Mouse (Mus musculus): ENCODE measurements around the gene Cuedc1. TPM values are rescaled to one million over a fixed set of nuclear protein-coding genes. Genes with fewer than 3 reads are reported as not detected.

The Cuedc1 gene
- polyA plus RNA-seq, 1 experiment from 2014 or later, result 40.5 TPM

DNA sequence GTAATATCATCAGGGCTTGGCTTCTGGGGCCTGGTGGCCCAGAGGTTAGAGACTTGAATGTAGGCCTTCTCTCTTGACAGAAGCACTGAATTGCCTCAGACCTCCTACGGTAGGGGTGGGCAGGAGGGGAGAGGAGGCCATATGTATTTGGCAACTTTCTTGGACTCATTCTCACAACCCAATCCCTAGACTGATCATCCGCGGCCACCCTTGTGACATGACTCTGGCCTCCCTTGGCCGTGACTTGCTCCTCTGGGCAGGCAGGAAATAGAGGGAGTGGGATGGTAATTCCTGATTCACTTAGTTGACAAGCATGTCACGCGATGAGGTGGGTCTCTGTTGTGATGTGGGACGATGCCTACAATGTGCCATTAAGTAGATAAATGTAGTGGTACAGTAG, 68.6 kb downstream of the Cuedc1 start:
- no peak overlapping the region for H3K27ac ChIP-seq (replicated peaks)
- H3K4me2 ChIP-seq (replicated peaks), result no peak overlapping the region
- 0 out of 2 replicates have a peak, but pooled peaks cover 4% of the 10 kb centered on the region for H3K36me3 ChIP-seq
- H3K9ac ChIP-seq (replicated peaks), result no peak overlapping the region
- 92% methylated on average over 7 of the region's 7 CpGs for WGBS
- H3K4me1 ChIP-seq, result peaks cover 54% of the 10 kb centered on the region
- ATAC-seq (ENCODE audit: low FRiP score, low read depth), result no peak
- peaks cover 47% of the 10 kb centered on the region for H3K27me3 ChIP-seq
- H3K9me3 ChIP-seq, result no peaks in the 10 kb centered on the region
- no peak overlapping the region for H3K4me3 ChIP-seq

GRCm38 (mm10) chr11:88168611-88169010, 70.8 kb downstream of the Cuedc1 start:
- Histone ChIP-seq H3K36me3 (0 out of 2 replicates have a peak, but pooled peaks cover 4% of the 10 kb centered on the region), H3K4me1 (peaks cover 63% of the 10 kb centered on the region), H3K9ac (replicated peaks) (no peak overlapping the region), H3K27me3 (peaks cover 49% of the 10 kb centered on the region), H3K9me3 (no peaks in the 10 kb centered on the region), H3K4me2 (replicated peaks) (no peak overlapping the region), H3K4me3 (no peak overlapping the region), H3K27ac (replicated peaks) (no peak overlapping the region)
- 32% methylated on average over 3 of the region's 3 CpGs for WGBS
- ATAC-seq (ENCODE audit: low FRiP score, low read depth), result no peak

GRCm38 (mm10) chr11:88169531-88170040, 71.7 kb downstream of the Cuedc1 start:
- Histone ChIP-seq H3K36me3 (0 out of 2 replicates have a peak, but pooled peaks cover 4% of the 10 kb centered on the region), H3K9me3 (no peaks in the 10 kb centered on the region), H3K4me1 (peaks cover 63% of the 10 kb centered on the region), H3K27ac (replicated peaks) (no peak overlapping the region), H3K4me2 (replicated peaks) (0 out of 2 replicates have a peak overlapping the region, but pooled peaks have one; percentile 1), H3K9ac (replicated peaks) (peak overlapping the region; percentile 34; the same call in 1 of the 2 replicates), H3K4me3 (peak overlapping the region; percentile 10; the same call in 1 of the 2 replicates), H3K27me3 (peaks cover 46% of the 10 kb centered on the region)
- WGBS, result 18% methylated on average over 32 of the region's 32 CpGs
- no peak for ATAC-seq (ENCODE audit: low FRiP score, low read depth)

DNA sequence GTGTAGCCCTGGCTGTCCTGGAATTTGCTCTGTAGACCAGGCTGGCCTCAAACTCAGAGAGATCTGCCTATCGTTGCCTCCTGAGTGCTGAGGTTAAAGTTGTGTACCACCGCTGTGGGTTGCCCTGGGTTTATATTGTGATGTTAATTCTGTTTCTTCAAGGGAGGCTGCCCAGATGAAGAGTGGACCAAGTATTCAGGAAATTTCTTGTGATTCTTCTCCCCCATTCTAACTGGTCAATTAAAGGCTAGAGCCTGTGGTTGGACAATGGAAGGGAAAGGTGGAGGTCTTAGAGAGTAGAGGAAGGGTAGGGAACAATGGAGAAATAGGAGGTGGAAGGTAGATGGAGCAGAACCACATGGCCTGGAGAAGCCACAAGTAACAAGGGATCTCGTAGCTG, 72.7 kb downstream of the Cuedc1 start:
- H3K9me3 ChIP-seq, result no peaks in the 10 kb centered on the region
- no peak overlapping the region for H3K4me3 ChIP-seq
- H3K9ac ChIP-seq (replicated peaks), result no peak overlapping the region
- H3K27me3 ChIP-seq, result peaks cover 40% of the 10 kb centered on the region
- H3K4me1 ChIP-seq, result peaks cover 55% of the 10 kb centered on the region
- no peak overlapping the region for H3K4me2 ChIP-seq (replicated peaks)
- H3K27ac ChIP-seq (replicated peaks), result no peak overlapping the region
- 42% methylated on average over 3 of the region's 3 CpGs for WGBS
- ATAC-seq (ENCODE audit: low FRiP score, low read depth), result no peak
- 0 out of 2 replicates have a peak, but pooled peaks cover 4% of the 10 kb centered on the region for H3K36me3 ChIP-seq

GRCm38 (mm10) chr11:88171876-88172442, 74.1 kb downstream of the Cuedc1 start:
- WGBS, result 71% methylated on average over 15 of the region's 15 CpGs
- Histone ChIP-seq H3K36me3 (0 out of 2 replicates have a peak, but pooled peaks cover 4% of the 10 kb centered on the region), H3K4me3 (no peak overlapping the region), H3K4me2 (replicated peaks) (no peak overlapping the region), H3K9ac (replicated peaks) (no peak overlapping the region), H3K4me1 (peaks cover 46% of the 10 kb centered on the region), H3K27me3 (peaks cover 40% of the 10 kb centered on the region), H3K27ac (replicated peaks) (no peak overlapping the region; the same call in 1 of the 2 replicates), H3K9me3 (no peaks in the 10 kb centered on the region)
- no peak for ATAC-seq (ENCODE audit: low FRiP score, low read depth)

DNA sequence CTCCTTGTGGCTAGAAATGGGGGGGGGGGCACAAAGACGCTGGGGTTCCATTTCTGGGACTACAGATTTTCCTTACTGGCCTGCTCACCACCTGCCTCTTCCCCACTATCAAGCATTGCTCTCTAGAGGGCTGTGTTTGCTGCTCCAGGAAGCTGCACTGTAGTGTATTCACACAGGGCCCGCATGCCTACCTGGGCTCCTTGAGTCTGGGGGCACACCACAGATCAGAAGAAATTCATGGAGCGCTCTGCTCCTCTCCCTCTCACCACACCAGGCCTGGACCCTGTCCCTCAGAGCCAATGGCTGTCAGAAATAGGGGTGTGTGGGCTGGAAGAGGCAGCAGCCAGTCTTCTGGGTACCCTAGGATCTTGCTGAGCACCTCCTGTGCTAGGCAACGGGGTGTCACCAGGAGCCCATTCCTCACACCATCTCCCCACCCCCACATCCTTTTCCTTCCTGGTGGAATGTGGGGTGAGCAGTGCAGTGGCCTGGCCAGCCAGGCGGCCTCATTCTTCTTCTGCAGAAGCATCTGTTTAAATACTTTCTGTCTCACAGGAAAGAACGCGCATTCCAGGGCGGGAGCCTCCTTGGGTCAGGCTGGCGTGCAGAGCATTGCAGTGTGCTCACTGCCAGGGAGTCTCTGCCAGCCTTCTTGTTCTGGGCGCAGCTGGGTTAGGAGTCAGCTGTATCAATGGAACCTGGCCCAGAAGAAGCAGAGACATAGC, 74.9 kb downstream of the Cuedc1 start:
- Histone ChIP-seq H3K4me3 (no peak overlapping the region), H3K27ac (replicated peaks) (peak overlapping the region; percentile 43), H3K36me3 (0 out of 2 replicates have a peak, but pooled peaks cover 4% of the 10 kb centered on the region), H3K9me3 (no peaks in the 10 kb centered on the region), H3K9ac (replicated peaks) (peak overlapping the region; percentile 2; the same call in 1 of the 2 replicates), H3K27me3 (peaks cover 40% of the 10 kb centered on the region), H3K4me2 (replicated peaks) (no peak overlapping the region), H3K4me1 (peaks cover 46% of the 10 kb centered on the region)
- 26% methylated on average over 10 of the region's 10 CpGs for WGBS
- no peak for ATAC-seq (ENCODE audit: low FRiP score, low read depth)

- Histone ChIP-seq H3K27ac (replicated peaks) (peak overlapping the region; percentile 35; the same call in 1 of the 2 replicates), H3K4me1 (peaks cover 40% of the 10 kb centered on the region), H3K36me3 (0 out of 2 replicates have a peak, but pooled peaks cover 7% of the 10 kb centered on the region), H3K27me3 (peaks cover 38% of the 10 kb centered on the region), H3K4me3 (no peak overlapping the region), H3K4me2 (replicated peaks) (no peak overlapping the region), H3K9me3 (no peaks in the 10 kb centered on the region), H3K9ac (replicated peaks) (no peak overlapping the region)
- no peak for ATAC-seq (ENCODE audit: low FRiP score, low read depth)
- 24% methylated on average over 9 of the region's 9 CpGs for WGBS
These were observed 75.6 kb downstream of the Cuedc1 start for GRCm38 (mm10) chr11:88173386-88174025.

DNA sequence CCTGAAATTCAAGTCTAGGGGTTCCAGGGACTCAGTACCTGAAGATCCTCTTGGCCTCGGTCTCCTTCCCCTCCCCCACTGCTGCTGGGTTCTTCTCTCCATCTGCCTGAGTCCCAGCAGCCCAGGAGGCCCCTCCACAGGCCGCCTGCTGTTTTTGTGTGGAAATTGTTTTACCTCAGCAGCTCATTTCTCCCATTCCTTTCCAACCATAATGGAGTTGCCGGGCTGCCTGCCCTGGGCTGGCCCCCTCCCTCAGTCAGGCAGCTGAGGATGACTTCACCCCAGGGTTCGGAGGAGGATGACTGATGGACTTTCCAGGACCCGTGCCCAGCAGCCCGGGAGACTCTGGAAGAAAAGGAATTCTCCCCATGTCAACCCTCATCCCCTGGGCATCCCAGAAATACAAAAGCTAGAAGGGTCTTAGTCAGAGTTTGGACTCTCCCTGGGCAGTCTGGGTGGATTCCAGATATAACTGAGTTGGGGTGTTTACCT, 82.7 kb downstream of the Cuedc1 start:
- Histone ChIP-seq H3K27ac (replicated peaks) (peak overlapping the region; percentile 60), H3K9ac (replicated peaks) (peak overlapping the region; percentile 29; the same call in 1 of the 2 replicates), H3K9me3 (no peaks in the 10 kb centered on the region), H3K36me3 (peaks cover 36% of the 10 kb centered on the region), H3K4me3 (no peak overlapping the region), H3K4me1 (peaks cover 26% of the 10 kb centered on the region), H3K4me2 (replicated peaks) (peak overlapping the region; percentile 10; the same call in 1 of the 2 replicates), H3K27me3 (peaks cover 12% of the 10 kb centered on the region)
- WGBS, result 13% methylated on average over 6 of the region's 6 CpGs
- peak; percentile 52; the same call in 1 of the 2 replicates for ATAC-seq (ENCODE audit: low FRiP score, low read depth)

GRCm38 (mm10) chr11:88180959-88181619, 83.2 kb downstream of the Cuedc1 start:
- Histone ChIP-seq H3K27ac (replicated peaks) (peak overlapping the region; percentile 60), H3K4me3 (no peak overlapping the region), H3K4me1 (peaks cover 29% of the 10 kb centered on the region), H3K27me3 (peaks cover 12% of the 10 kb centered on the region), H3K9ac (replicated peaks) (peak overlapping the region; percentile 29; the same call in 1 of the 2 replicates), H3K36me3 (peaks cover 36% of the 10 kb centered on the region), H3K9me3 (no peaks in the 10 kb centered on the region), H3K4me2 (replicated peaks) (peak overlapping the region; percentile 10; the same call in 1 of the 2 replicates)
- 12% methylated on average over 16 of the region's 16 CpGs for WGBS
- ATAC-seq (ENCODE audit: low FRiP score, low read depth), result peak; percentile 61

DNA sequence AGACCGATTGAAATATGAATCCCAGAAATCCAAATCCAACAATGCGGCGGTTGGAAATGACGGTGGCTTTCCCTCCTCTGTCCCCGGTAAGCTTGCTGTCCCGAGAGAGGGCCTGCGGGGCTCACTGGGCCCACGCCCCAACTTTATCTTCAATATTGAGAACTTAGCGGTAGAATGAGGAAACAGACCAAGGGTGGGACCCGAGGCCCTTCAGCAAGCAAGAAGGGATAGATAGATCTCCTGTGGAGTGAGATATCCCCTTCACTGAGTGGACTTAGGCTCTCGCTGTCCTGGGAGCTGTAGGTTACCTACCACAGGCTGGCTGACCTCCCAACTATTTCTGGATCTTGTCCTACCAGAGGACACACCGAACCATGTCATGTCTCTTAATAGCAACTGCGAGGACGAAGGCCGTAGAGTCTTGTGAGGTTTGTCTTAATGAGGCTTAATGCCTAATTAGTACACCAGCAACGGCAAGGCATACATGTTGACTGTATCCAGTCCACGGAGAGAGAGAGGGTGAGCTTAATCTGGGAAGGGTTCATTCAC, 86.8 kb downstream of the Cuedc1 start:
- Histone ChIP-seq H3K9me3 (no peaks in the 10 kb centered on the region), H3K4me1 (peaks cover 44% of the 10 kb centered on the region), H3K27me3 (peaks cover 9% of the 10 kb centered on the region; the same call in 1 of the 2 replicates), H3K9ac (replicated peaks) (no peak overlapping the region), H3K36me3 (peaks cover 27% of the 10 kb centered on the region), H3K4me2 (replicated peaks) (no peak overlapping the region), H3K27ac (replicated peaks) (no peak overlapping the region), H3K4me3 (no peak overlapping the region)
- no peak for ATAC-seq (ENCODE audit: low FRiP score, low read depth)
- 87% methylated on average over 17 of the region's 17 CpGs for whole genome bisulfite sequencing
